In genomic region chr2:159645861-159646260, GRCm38 (mm10) we compare ENCODE assay signal across 10 mouse cellular contexts.
DNase-seq lines count a peak whose midpoint lies in the region; ATAC-seq lines count a peak whose summit lies in the region.
"Had no signal": no experiment of that assay in that cellular context is flagged by ENCODE, and none has a peak within 500 bp of the region (broad histone marks: within the 10 kb centered on the region; RNA-seq: fewer than 3 reads in every experiment).

No protein-coding gene starts in this region.

- peak; percentile 28 for DNase-seq in kidney, adult 9 months
- no peak for DNase-seq in kidney, adult 11 months
- peak; percentile 7 for DNase-seq in Muller cell, postnatal 12 days (ENCODE audit: inconsistent ontology term)
- peak; percentile 52 for DNase-seq in adrenal gland, postnatal 14 days
- DNase-seq in heart, postnatal 4 days, result peak; percentile 53
- peak; percentile 30 for DNase-seq in retina, postnatal 1 day
- DNase-seq in midbrain, embryonic 11.5 days (ENCODE audit: low spot score, missing footprints), result no peak

- H3K9ac ChIP-seq in midbrain, embryonic 11.5 days (ENCODE audit: low read length), result no peak overlapping the region
- H3K9ac ChIP-seq: heart, embryonic 13.5 days; liver, embryonic 15.5 days had no signal

- no peaks in the 10 kb centered on the region for H3K36me3 ChIP-seq in midbrain, embryonic 11.5 days (ENCODE audit: control insufficient read depth, insufficient read depth, low read length)
- H3K36me3 ChIP-seq: heart, embryonic 13.5 days; liver, embryonic 15.5 days had no signal

- ATAC-seq in midbrain, embryonic 11.5 days (ENCODE audit: low FRiP score), result no peak
- no peak for ATAC-seq in inflammation-experienced regulatory T-cells, adult 6 months

- H3K4me3 ChIP-seq in midbrain, embryonic 11.5 days (ENCODE audit: low read depth, low read length), result no peak overlapping the region
- H3K4me3 ChIP-seq: heart, embryonic 13.5 days; liver, embryonic 15.5 days had no signal

- H3K4me1 ChIP-seq in midbrain, embryonic 11.5 days (ENCODE audit: control insufficient read depth, insufficient read depth, low read length), result no peaks in the 10 kb centered on the region
- H3K4me1 ChIP-seq: heart, embryonic 13.5 days; liver, embryonic 15.5 days had no signal

- no peak overlapping the region for H3K4me2 ChIP-seq in midbrain, embryonic 11.5 days
- H3K4me2 ChIP-seq: heart, embryonic 13.5 days; liver, embryonic 15.5 days had no signal

- 55% methylated on average over 4 of the region's 4 CpGs for WGBS in midbrain, embryonic 11.5 days

- no peak overlapping the region for H3K27ac ChIP-seq in midbrain, embryonic 11.5 days (ENCODE audit: low read depth, low read length)
- H3K27ac ChIP-seq: heart, embryonic 13.5 days; liver, embryonic 15.5 days had no signal

- no peaks in the 10 kb centered on the region for H3K27me3 ChIP-seq in midbrain, embryonic 11.5 days (ENCODE audit: control insufficient read depth, insufficient read depth, low read length)
- H3K27me3 ChIP-seq: heart, embryonic 13.5 days; liver, embryonic 15.5 days had no signal

- H3K9me3 ChIP-seq in midbrain, embryonic 11.5 days (ENCODE audit: control insufficient read depth, low read length), result no peaks in the 10 kb centered on the region
- H3K9me3 ChIP-seq: heart, embryonic 13.5 days; liver, embryonic 15.5 days had no signal

Comparison
In these comparisons a context has a peak if more than half of its experiments do, and no peak if none do; other contexts are left out.
1. DNase-seq: peak in kidney, adult 9 months (single experiment), Muller cell, postnatal 12 days (single experiment), adrenal gland, postnatal 14 days (single experiment), heart, postnatal 4 days (single experiment) and retina, postnatal 1 day (single experiment); none in kidney, adult 11 months (single experiment) and midbrain, embryonic 11.5 days (single experiment).